Mouse (Mus musculus) midbrain, embryonic 16.5 days (tissue): ENCODE data around the gene Zfp839. TPM values are rescaled to one million over a fixed set of nuclear protein-coding genes. Genes with fewer than 3 reads are reported as not detected.
"Not testable (repeated sequence)": the region's sequence is repeated elsewhere in the genome, so short reads cannot be mapped to it uniquely, and the experiment has no call there.

Experiments used
- ATAC-seq: fragments of 200-750 bp; cut with Nextera tagmentation; 2 replicates; pipeline ENCODE4 v1.8.0; 2017; ENCODE audit warnings: moderate TSS enrichment
- H3K27ac ChIP-seq: fragments of 300-500 bp; sonication (generic); 2 replicates; pipeline ENCODE4 v1.5.1; 2014; ENCODE audit warnings: mild to moderate bottlenecking, low read length, mixed read lengths
- H3K27me3 ChIP-seq: fragments of 300-500 bp; sonication (generic); 2 replicates; pipeline ENCODE4 v1.6.1; 2014; ENCODE audit warnings: low read depth, low read length, mixed read lengths; ENCODE audit not compliant: control insufficient read depth, insufficient read depth
- H3K36me3 ChIP-seq: fragments of 300-500 bp; sonication (generic); 2 replicates; pipeline ENCODE4 v1.6.1; 2014; ENCODE audit warnings: mild to moderate bottlenecking, low read length, moderate library complexity, mixed read lengths; ENCODE audit not compliant: control insufficient read depth, insufficient read depth
- H3K4me1 ChIP-seq: fragments of 300-500 bp; sonication (generic); 2 replicates; pipeline ENCODE4 v1.6.1; 2014; ENCODE audit warnings: mild to moderate bottlenecking, low read length, mixed read lengths; ENCODE audit not compliant: control insufficient read depth, insufficient read depth
- H3K4me2 ChIP-seq: fragments of 300-500 bp; sonication (generic); 2 replicates; pipeline ENCODE4 v1.6.1; 2014; ENCODE audit warnings: mild to moderate bottlenecking, low read length, mixed read lengths
- H3K4me3 ChIP-seq: fragments of 300-500 bp; sonication (generic); 2 replicates; pipeline ENCODE4 v1.5.1; 2014; ENCODE audit warnings: low read depth, mild to moderate bottlenecking, low read length, moderate library complexity, mixed read lengths
- H3K9ac ChIP-seq: fragments of 300-500 bp; sonication (generic); 2 replicates; pipeline ENCODE4 v1.6.1; 2014; ENCODE audit warnings: low read depth, low read length, mixed read lengths
- H3K9me3 ChIP-seq: fragments of 300-500 bp; sonication (generic); replicated peaks from 2 replicates; pipeline ENCODE4 v1.6.1; 2014; ENCODE audit warnings: mild to moderate bottlenecking, low read length, mixed read lengths; ENCODE audit not compliant: control insufficient read depth, poor library complexity, severe bottlenecking
- WGBS: fragments of 180-500 bp; shearing (Covaris S2); extraction: QIAGEN DNeasy Blood & Tissue Kit; methylation state at CpG from one replicate; pipeline ENCODE4 v1.1.7; 2014; 5-methylcytosine and 5-hydroxymethylcytosine counted together
- polyA plus RNA-seq: library from polyadenylated mRNA; unstranded; fragments of >200 nt; fragmentation: Nextera tagmentation; extraction: Ambion mirVana; gene quantifications from 2 replicates; pipeline ENCODE4 v1.2.1, GENCODE M21; 2015

Gene Zfp839
- polyA plus RNA-seq, 1 experiment from 2014 or later = 4.7 TPM

DNA sequence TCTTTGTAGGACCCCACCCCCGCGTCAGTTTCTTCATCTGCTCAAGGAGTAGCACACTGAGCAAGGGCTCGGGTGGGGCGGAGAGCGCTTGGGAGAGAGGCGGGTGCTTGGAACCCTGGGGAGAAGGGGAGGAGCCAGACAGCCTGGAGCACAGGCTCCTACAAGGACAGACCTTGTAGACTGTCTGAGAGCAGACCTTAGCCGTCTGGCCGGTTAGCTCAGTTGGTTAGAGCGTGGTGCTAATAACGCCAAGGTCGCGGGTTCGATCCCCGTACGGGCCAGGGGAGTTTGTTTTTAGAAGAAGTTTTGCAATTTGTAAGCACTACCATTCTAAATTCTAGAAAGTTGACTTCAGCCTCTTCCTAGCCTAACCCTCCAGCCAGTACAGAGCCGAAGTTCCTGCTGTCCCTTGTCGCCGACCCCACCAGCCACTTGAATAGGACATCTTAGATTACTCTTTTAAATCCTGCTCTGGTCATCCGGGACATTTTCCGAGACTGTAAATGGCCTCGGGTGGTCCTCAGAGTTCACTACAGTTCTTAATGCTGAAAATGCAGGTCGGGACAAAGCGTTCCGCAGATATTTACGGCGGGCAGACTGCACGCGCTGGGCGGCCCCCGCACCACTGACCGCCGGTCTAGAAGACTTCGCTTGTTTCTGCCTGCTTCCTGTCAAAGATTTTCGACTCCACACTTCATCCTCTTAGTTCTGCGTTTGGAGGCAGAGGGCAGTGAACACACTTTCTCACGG, 4.7 kb upstream of the Zfp839 start:
- Histone ChIP-seq H3K9me3 (no peaks in the 10 kb centered on the region), H3K4me1 (peaks cover 9% of the 10 kb centered on the region; the same call in 1 of the 2 replicates), H3K9ac (peak overlapping the region; percentile 38), H3K27ac (no peak overlapping the region), H3K27me3 (peaks cover 22% of the 10 kb centered on the region), H3K4me3 (peak overlapping the region; percentile 30), H3K4me2 (peak overlapping the region; percentile 57), H3K36me3 (no peaks in the 10 kb centered on the region)
- WGBS = under 1% methylated on average over 36 of the region's 36 CpGs
- 0 out of 2 replicates have a peak, but pooled peaks have one; percentile 22 for ATAC-seq

GRCm38 (mm10) chr12:110846191-110846765, 3.8 kb upstream of the Zfp839 start:
- H3K4me2 ChIP-seq = peak overlapping the region; percentile 57
- H3K4me1 ChIP-seq = peaks cover 15% of the 10 kb centered on the region; the same call in 1 of the 2 replicates
- no peaks in the 10 kb centered on the region for H3K9me3 ChIP-seq
- H3K27ac ChIP-seq = no peak overlapping the region
- H3K36me3 ChIP-seq = no peaks in the 10 kb centered on the region
- 67% methylated on average over 6 of the region's 6 CpGs for WGBS
- peak overlapping the region; percentile 30; the same call in 1 of the 2 replicates for H3K4me3 ChIP-seq
- H3K27me3 ChIP-seq = peaks cover 22% of the 10 kb centered on the region
- no peak for ATAC-seq
- no peak overlapping the region for H3K9ac ChIP-seq

DNA sequence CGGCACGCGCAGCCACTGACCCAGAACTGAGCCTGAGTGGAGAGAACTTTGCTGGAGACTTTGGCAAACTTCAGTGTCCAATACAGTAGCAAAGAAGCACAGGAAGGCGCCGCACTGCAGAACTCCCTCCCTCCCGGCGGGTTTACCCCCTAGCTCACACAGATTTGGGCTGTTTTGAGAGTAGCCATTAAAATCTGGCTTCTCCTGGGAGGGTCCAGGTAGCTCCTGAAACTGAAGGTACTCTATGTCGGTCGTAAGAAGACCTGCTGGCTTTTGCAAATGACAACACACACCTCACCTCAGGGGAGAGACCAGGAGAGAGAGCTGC, 840 bp downstream of the Zfp839 start:
- 18% methylated on average over 9 of the region's 9 CpGs for WGBS
- Histone ChIP-seq H3K27me3 (peaks cover 6% of the 10 kb centered on the region), H3K9me3 (no peaks in the 10 kb centered on the region), H3K4me3 (peak overlapping the region; percentile 85), H3K36me3 (peaks cover 4% of the 10 kb centered on the region; the same call in 1 of the 2 replicates), H3K9ac (peak overlapping the region; percentile 90), H3K4me1 (peaks cover 13% of the 10 kb centered on the region; the same call in 1 of the 2 replicates), H3K4me2 (peak overlapping the region; percentile 86), H3K27ac (no peak overlapping the region)
- no peak for ATAC-seq

- H3K4me3 ChIP-seq = no peak overlapping the region
- no peak overlapping the region for H3K9ac ChIP-seq
- H3K4me2 ChIP-seq = peak overlapping the region; percentile 86
- H3K27me3 ChIP-seq = peaks cover under 1% of the 10 kb centered on the region
- no peak overlapping the region for H3K27ac ChIP-seq
- peaks cover 5% of the 10 kb centered on the region; the same call in 1 of the 2 replicates for H3K36me3 ChIP-seq
- H3K9me3 ChIP-seq = no peaks in the 10 kb centered on the region
- ATAC-seq = no peak
- peaks cover 10% of the 10 kb centered on the region; the same call in 1 of the 2 replicates for H3K4me1 ChIP-seq
- 82% methylated on average over 12 of the region's 12 CpGs for WGBS
Measured at GRCm38 (mm10) chr12:110851414-110851813, 1.4 kb downstream of the Zfp839 start.

GRCm38 (mm10) chr12:110851923-110852322, 1.9 kb downstream of the Zfp839 start:
- Histone ChIP-seq H3K4me1 (peaks cover 10% of the 10 kb centered on the region; the same call in 1 of the 2 replicates), H3K9me3 (no peaks in the 10 kb centered on the region), H3K9ac (no peak overlapping the region), H3K27me3 (no peaks in the 10 kb centered on the region; the same call in 1 of the 2 replicates), H3K27ac (no peak overlapping the region), H3K4me2 (no peak overlapping the region), H3K36me3 (peaks cover 5% of the 10 kb centered on the region; the same call in 1 of the 2 replicates), H3K4me3 (no peak overlapping the region)
- ATAC-seq = no peak
- 91% methylated on average over 1 of the region's 1 CpGs for WGBS

DNA sequence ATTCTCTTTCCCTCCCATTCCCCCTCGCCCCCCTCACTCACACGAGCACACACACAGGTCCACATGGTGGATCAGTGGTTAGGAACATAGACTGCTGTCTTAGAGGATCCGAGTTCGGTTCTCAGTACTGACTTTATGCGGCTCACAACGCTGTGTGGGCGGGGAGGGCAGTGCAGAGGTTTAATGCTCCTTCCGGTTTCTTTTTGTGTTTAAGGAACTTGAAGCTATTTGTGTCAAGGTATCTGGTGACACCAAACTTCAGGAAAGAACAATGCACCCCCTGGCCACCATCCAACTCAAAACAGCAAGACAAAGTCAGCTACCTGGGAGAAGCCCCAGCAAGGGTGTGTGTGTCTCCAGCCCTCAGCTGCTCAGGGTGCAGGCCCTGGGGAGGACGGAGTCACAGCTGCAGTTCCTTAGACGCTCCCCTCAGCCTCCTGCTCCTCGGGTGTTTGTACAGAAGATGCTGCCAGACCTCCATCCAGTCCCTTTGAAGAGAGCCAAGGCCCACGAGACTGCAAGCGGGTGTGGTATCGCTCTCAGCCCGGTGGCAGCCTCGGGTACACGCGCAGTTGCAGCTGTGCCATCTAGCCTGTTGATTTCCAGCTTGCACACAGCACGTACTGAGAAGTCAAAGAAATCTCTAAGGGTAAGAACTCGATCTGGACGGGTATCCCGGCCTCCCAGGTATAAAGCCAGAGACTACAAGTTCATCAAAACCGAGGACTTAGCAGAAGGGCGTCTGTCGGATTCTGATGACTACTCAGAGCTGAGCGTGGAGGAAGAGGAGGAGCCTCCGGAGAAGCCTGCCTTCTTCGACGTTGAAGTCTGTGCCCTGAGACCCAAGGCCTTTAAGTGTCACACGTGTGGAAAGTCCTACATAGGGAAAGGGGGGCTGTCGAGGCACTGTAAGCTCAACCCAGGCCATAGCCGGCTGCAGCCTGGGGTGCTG, 5.0 kb downstream of the Zfp839 start:
- no peak overlapping the region for H3K27ac ChIP-seq
- no peak overlapping the region for H3K9ac ChIP-seq
- no peak overlapping the region for H3K4me3 ChIP-seq
- ATAC-seq = no peak
- H3K4me2 ChIP-seq = no peak overlapping the region
- no peaks in the 10 kb centered on the region for H3K27me3 ChIP-seq
- WGBS = 89% methylated on average over 32 of the region's 32 CpGs
- H3K4me1 ChIP-seq = peaks cover 8% of the 10 kb centered on the region; the same call in 1 of the 2 replicates
- H3K36me3 ChIP-seq = peaks cover 5% of the 10 kb centered on the region; the same call in 1 of the 2 replicates
- no peaks in the 10 kb centered on the region for H3K9me3 ChIP-seq

GRCm38 (mm10) chr12:110857196-110857595, 7.1 kb downstream of the Zfp839 start:
- Histone ChIP-seq H3K4me1 (peaks cover 2% of the 10 kb centered on the region; the same call in 1 of the 2 replicates), H3K4me2 (no peak overlapping the region), H3K27me3 (no peaks in the 10 kb centered on the region), H3K27ac (no peak overlapping the region), H3K36me3 (peaks cover 5% of the 10 kb centered on the region; the same call in 1 of the 2 replicates), H3K9me3 (no peaks in the 10 kb centered on the region), H3K4me3 (no peak overlapping the region), H3K9ac (no peak overlapping the region)
- no peak for ATAC-seq
- 91% methylated on average over 7 of the region's 7 CpGs for WGBS

DNA sequence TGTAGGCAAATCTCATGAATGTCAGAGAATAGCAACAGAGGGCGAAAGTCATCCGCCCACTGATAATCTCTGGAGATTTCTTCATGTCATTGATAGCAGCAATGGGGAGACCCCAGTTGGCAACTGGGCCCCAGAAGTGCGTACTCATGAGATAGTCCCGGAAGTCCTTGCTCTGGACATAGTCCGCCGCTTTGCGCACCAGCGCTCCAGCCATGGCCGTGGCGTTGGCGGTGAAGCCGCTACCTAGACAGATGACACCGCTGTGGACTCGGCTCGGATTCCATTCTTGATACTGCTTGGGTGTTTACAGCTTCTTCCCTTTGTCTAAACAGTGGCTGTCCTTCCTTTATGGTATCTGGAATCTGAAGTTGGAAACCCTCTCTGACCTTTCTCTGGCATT, 8.6 kb downstream of the Zfp839 start:
- H3K4me1 ChIP-seq = not testable (repeated sequence)
- 96% methylated on average over 15 of the region's 15 CpGs for WGBS

More for the DNA sequence above, 8.6 kb downstream of the Zfp839 start:
- H3K27ac ChIP-seq, H3K27me3 ChIP-seq, H3K36me3 ChIP-seq, H3K9me3 ChIP-seq, H3K9ac ChIP-seq, H3K4me2 ChIP-seq, H3K4me3 ChIP-seq, ATAC-seq: not testable (repeated sequence)
